Mouse (Mus musculus) retina, adult 2 months (tissue): ENCODE results near the gene Grin2b.

Experiments
- DNase-seq: peaks from one replicate; pipeline ENCODE4 v3.0.0-alpha.2; 2012; ENCODE audit warnings: low read depth, low spot score

Grin2b gene

GRCm38 (mm10) chr6:136010290-136011037, 162.8 kb downstream of the Grin2b start:
- no peak for DNase-seq

GRCm38 (mm10) chr6:136008120-136008519, 165.2 kb downstream of the Grin2b start:
- DNase-seq = no peak

- no peak for DNase-seq
These were observed 178.6 kb downstream of the Grin2b start for GRCm38 (mm10) chr6:135994691-135995090.

- DNase-seq = no peak
These were observed 179.4 kb downstream of the Grin2b start for GRCm38 (mm10) chr6:135993897-135994296.

GRCm38 (mm10) chr6:135993378-135993777, 179.9 kb downstream of the Grin2b start:
- no peak for DNase-seq

DNA sequence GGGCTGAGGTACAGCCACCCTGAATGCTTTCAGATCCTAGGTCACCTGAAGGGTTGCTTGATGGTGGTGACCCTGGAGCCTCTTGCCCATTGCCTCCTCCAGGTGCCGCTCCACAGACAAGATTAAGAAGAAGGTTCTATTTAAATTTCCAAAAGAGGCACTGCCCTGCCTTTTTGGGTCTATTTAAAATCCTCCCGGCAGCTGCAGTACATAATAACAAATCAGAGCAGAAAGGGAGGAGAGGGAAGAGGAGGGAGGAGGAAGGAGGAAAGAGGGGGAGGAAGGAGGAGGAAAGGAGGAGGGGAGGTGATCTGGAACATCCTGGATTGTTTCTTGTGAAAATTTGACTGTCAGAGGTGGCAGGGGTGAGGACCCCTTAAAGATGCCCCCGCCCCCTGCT, 197.2 kb downstream of the Grin2b start:
- no peak for DNase-seq

GRCm38 (mm10) chr6:135972481-135972880, 200.8 kb downstream of the Grin2b start:
- DNase-seq = no peak

DNA sequence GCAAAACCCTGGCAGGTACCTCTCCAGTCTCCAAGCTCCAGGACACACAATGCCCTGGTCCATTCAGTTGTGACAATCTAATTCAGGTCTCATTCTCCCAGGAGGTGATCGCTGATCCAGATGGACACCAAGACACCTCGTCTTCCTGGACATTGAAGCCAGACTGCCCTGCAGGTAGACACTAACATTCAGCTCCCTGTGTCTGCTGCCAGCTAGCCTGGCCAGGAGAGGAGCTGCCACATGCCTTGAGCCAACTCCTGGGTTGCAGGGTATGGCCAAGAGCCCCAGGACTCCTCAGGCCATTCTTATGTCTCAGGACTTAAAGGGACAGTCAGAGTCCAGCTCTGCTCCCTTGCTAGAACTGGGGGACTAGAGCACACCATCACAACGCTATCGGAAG, 201.8 kb downstream of the Grin2b start:
- no peak for DNase-seq

DNA sequence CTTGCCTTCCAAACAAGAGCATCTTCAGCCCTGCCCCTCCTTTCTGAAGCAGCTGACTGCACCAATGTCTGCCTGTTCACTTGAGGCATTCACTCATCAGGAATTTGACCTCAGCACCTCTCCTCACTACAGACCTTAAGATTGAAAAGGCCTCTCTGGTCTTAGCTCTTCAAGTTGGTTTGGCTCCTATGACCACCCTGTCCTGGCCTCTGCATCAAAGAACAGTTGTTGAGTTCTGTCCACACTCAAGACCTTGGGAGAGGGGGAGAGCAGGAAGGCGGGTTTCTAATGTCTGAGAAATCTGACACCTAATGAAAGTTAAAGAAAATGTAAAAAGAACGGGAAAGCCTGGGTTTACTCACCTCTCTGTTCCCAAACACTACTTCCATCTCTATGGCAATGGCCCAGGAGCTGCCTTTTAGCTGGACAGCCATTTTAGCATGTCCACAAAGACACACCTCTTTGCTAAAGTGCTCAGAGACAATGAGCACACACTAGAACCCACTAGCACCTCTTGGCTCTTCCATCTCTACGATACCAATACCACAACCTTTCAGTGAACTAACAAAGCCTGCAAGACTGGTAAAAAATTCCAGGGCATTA, 202.5 kb downstream of the Grin2b start:
- no peak for DNase-seq

DNA sequence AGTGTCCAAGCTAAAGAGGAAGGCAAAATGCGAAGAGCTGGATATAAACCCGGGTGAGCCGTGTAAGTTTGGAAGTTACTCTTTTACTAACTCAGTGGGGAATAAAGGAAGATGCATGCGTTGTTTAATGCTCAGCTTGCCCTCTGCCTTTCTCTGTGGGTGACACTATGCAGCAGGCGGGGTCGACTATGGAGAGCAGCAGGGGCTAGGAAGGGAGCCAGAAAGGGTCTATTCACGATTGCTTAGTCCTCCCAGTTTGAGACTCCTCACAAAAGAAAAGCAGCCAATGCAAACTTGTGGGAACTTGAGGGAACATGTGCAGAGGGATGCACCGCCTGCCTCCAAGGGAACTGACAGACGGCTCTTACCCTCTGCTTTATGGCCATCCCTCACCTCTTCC, 211.5 kb downstream of the Grin2b start:
- no peak for DNase-seq

DNA sequence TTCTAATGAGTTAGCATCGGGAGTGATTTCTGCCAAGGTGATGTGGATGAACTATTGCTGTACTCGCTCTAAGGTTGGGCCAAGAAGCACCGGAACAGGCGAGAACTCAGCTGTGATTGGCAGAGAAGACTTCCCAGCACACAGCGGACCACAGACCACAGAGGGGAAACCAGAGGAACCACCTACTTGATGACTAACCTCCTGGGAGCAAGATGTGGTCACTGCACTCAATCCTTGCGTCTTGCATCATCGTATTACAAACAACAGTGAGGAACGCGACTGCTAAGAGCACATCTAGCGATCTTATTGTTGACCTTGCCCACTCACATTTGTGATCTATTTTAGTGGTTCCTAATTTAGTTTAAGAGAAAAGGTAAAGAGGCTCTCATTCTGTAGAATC, 213.7 kb downstream of the Grin2b start:
- no peak for DNase-seq

DNA sequence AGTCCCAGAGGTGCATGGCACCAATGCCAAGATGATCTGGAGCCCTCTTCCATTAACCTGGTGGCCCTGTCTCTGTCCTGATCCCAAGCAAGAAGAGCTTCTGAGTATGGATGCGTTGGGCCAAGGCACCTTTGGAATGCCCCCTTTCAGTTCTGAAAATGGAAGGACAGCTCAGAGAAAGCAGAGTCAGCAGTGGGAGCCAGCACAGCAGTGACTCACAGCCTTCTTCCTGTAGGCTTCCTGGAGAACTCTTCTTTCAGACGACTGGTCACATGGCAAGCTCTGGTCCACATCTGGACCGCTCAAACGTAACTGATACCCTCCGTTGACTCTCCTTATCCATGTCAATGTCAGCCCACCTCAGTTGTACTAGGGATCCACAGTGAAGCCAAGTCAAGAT, 221.6 kb downstream of the Grin2b start:
- no peak for DNase-seq

DNA sequence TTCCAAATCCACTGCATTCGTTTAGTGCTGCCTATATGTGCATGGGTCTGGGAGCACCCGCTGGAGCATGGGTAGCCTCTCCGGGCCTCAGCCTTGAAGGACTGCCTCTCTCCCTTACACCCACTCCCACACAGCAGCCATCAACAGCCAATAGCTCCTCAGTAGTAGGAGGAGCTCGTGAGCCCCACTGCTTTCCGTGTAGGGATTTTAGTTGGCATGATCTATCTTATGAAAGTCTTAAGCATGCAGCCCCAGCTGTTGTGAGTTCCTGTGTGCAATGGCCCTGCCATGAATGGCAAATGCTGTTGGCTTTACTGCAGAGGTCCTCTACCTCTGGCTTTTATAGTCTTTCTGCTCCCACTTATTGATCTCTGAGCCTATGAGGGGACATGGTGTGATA, 227.8 kb downstream of the Grin2b start:
- no peak for DNase-seq

- DNase-seq = no peak
These were observed 229.0 kb downstream of the Grin2b start for GRCm38 (mm10) chr6:135944358-135944757.

DNA sequence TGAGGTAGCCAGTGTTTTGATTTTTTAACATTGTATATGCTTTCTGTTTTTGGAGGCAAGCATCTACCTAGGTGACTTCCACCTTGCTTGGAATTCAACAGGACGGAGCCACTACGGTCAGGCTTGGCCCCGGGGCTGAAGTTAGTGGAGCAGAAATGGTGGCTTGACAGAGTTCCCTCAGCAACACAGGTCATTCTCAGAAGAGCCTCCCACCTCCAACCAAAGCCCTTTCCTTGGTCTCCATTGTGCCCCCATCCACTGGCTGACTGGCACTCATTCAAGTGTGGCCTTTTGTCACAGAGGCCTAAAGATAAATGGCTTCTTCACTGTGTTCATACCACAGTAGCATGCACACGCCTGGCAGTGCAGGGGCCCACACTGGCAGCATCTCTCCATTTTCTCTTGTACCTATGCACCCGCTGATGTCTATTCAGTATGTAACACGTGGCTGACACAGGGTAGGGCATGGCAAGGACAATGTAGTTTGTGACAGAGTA, 230.1 kb downstream of the Grin2b start:
- DNase-seq = no peak

DNA sequence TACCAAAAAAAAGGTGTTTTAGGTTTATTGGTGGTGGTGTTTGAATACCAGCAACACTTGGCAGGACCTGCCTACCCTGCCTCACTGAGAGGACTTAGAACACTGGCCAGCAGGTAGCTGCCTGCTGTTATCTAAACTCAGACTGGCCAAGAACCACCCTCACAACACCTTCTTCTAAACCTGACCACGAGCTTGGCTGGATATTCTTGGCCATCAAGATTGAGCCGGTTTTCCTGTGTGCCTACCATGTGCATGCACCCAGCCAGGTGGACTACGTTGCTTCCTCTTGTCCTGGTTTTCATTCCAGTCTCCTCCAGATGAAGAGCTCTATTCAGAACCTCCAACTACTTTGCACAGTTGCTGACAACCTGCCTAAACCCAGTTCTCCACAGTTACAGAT, 240.4 kb downstream of the Grin2b start:
- DNase-seq = no peak

GRCm38 (mm10) chr6:135932400-135932920, 240.9 kb downstream of the Grin2b start:
- DNase-seq = no peak

- no peak for DNase-seq
These were observed 255.6 kb downstream of the Grin2b start for GRCm38 (mm10) chr6:135917676-135918075.

DNA sequence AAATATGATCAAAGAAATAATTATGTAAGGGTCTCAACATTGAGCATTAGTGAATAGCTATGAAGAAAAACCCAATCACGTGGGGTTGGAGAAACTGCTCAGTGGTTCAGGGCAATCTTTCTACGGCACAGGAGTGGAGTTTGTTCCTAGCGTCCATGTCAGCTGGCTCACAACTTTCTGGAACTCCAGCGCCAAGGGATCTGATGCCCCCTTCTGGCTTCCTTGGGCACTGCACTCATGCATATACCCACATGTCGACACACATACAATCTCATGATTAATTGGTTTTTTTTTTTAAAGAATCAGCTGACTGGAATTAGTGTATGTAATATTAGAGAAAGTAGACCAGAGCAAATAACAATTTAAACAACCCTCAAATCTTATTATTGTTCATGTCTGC, 258.7 kb downstream of the Grin2b start:
- no peak for DNase-seq

GRCm38 (mm10) chr6:135912114-135912513, 261.2 kb downstream of the Grin2b start:
- DNase-seq = no peak

DNA sequence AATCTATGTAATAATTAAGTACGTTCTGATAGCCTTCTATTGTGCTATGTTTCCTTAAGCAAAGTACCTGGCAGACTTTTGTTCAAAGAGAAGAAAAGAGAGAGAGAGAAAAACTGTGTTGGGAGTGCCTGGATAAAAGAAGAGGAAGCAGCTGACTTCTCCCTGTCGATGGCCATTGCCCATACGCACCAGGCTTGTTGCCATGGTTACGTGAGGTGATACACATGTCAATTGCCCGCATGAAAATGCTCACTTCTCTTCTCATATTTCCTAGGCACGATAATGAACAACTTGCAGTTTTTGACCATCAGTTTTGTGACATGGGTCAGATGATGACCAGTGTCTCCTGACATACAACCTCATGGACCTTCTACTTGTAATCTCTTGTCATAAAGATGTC, 262.2 kb downstream of the Grin2b start:
- no peak for DNase-seq

GRCm38 (mm10) chr6:135907540-135908320, 265.6 kb downstream of the Grin2b start:
- peak; percentile 36 for DNase-seq
